Mouse (Mus musculus) brain, adult 2 months (tissue): ENCODE results near the gene Kiz.

Source experiments
- DNase-seq: peaks from one replicate; pipeline ENCODE4 v3.0.0; 2011; ENCODE audit warnings: low read depth, low spot score

The Kiz gene

DNA sequence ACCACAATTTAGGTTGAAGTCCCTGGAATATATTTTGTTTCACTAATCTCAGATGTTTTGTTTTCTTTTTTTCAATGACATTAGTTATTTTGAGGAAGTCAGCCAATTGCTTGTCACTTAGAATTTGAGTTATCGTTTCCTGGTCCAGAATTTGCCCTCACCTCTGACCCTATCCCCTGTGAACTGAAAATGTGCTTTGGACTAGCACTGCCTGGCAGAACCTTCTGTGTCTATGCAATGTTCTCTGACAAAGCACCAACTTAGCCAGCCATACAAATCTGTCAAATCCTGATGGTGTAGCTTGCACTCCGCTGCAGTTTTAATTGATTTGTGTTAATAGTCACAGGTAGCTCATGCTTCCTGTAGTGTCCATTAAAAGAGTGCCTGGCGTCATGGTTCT, 10.1 kb downstream of the Kiz start:
- no peak for DNase-seq

DNA sequence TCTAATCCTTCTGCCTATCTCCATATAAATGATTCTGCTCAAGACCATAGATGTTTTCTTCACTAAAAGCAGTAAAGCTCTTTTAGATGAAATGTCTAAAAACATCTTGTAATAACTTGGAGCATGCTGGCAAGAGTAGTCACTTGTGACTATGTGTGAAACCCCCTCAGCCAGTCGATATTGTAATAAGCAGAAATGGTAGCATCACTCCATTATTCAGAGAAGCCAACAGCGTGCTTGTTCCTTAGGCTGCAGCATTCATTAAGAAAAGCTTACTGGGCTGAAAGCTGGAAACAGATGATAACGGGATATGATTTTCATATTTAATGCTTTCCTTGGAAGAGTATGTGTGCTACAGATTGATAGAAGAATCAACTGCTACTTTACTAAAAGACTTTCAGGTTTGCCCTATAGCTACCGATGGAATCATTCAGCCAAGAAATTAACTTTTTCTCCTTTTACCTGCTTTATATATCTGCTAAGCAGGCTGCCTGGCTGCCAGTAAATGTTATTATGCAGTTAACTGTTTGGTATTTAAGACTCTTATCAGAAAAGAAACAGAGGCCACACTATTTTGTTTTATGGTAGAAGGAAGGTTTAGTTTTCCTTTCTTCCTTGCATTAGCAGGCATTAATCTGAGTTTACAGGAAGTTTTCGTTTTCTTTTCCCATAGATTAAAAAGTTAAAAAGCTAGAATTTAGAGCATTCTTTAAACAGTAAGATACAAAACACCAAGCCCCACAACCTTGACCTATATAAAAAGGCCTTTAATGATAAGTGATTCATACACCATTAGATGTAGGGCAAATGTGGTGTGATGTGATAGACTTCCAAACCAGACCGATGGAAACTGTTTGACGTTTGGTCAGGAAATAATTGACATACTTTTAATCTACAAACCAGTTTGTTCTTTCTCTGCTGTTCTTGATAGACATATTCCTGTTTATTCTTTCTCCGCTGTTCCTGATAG, 15.9 kb downstream of the Kiz start:
- no peak for DNase-seq

DNA sequence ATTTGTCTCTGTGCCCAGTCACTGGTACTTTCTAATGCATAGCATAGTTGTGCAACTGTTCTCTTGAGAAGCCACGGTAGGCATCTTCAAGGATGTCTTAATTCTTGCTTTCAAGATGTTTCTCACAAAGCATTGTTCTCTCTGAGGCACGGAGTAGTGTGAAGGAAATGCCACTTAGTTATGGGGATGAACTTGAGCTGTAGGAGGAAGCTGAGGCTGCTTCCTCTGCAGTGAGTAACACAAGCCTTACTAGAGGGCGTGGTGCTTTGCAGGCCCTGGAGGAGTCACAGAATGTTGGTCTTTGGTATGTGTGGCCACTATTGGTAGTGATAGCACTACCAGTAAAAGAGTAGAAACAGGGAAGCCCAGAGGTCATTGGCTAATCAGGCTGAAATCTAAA, 17.0 kb downstream of the Kiz start:
- DNase-seq = no peak

DNA sequence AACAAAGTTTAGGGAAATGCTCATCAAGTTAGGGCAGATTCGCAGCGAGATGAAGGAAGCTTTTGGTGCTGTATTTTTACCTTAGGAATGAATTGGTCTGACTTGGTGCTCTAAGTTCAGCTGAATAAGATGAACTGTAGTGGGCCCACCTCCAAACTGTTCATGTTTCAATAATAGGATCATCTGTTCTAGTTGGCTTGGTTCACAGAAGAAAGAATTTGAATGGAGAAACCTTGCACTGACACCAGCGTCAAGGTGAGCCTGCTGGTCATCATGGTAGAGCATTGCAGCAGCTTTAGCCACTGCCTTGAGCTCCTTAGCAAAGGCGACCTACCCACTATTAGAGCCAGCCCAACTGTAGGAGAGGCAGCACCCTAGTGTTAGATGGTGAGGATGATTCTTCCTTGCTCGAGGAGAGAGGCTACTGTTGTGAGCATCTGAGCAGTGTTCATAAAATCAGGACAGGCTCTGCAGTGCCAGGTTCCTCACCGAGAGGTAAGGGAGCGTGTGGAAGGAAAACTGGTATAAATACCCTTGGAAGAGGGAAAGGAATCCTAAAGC, 18.3 kb downstream of the Kiz start:
- DNase-seq = peak; percentile 28

DNA sequence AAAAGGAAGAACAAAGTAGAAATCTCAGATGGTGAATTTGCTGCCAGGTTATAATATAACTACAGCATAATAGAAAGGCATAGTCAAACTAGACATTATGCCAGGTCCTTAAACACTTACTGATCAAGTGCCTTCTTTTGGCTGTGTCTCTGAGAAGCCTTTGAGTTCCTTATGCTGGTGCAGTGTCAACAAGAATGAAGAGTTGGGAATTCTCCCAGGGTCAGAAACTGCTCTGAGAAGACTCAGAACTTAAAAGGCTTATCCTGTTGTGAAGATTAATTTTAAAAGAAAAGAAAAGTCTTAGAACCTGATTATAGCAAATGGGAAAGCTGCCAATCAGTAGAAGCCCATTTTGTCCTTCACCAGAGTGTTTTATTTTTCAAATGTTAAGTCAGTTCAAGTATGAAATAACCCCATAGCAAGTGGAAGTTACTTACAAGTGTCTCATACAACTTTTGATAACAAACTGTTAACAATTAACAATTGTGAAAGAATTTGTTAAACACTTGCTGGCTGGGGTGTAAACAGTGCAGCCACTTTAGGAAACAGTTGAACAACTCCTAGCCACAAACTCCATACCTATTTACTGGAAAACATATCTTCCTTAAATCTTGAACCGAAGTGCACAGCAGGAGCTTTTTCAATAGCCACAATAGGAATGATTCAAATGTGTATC, 21.9 kb downstream of the Kiz start:
- DNase-seq = no peak

DNA sequence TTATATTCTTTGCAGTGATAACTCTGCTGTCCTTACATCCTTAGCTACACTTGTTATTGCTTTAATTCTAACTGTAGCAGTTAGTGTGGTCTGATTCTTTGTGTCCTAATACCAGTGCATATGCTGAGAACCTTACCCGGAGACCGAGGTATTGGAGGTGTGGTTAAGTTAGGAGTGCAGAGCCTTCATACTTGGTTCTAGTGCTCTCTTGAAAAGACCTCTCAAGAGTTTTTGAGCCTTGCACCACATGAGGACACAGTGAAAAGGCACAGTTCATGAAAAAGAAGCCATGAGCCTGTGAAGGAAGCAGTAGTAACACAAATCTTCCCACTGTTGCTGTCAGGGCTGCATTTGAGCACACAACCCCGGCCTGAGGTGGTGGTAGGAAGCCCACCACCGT, 26.0 kb downstream of the Kiz start:
- no peak for DNase-seq

DNA sequence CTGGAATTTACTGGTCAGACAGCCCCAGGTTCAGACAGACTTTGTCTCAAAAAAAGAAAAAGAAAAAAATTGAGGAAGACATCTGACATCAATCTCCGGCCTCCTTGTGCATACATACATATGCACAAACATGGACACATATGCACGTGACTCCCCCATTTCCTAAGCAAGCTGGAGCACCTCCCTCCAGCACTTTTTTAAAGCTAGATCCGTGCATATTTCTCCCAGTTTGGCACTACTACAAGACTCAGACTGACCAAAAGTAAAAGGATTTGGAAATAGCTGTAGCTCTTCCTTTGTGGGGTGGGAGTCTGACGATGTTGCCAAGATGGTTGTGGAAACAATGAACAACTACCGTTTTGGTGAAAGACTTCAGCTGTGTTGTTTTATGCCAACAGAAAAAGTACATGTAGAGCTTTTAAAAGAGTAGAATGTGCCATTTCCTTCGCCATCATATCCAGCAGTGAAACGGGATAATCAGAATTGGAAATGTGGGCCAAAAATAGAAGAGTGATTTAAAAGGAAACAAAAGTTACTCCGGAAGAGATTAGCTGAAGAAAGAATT, 28.7 kb downstream of the Kiz start:
- DNase-seq = peak; percentile 13

DNA sequence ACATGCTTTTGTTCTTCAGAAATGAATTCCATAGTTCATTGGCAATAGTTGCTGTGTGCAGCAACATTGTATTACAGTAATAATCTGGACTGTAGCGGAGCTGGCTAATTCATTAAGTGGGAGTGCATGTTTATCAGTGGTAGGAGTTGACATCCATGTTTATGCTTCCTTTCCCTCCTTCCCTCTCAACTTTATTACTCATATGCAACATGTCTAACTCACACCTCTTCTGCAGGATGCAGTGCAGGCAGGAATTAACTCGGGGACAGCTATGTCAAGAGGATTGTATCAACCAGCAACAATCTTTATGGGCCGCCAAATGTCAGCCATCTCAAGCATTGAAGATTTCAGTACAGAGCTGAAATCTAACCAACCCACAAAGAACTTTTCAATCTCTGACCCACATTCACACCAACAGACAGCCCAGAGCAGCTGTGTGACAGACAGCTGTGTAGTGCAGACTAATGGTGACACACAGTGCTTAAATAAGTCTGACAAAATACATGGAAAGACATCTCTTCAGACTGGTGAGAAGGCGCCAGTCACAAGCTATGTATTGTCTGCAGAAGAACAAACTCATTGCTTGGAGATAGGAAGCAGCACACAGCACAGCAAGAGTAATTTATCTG, 33.2 kb downstream of the Kiz start:
- DNase-seq = no peak

DNA sequence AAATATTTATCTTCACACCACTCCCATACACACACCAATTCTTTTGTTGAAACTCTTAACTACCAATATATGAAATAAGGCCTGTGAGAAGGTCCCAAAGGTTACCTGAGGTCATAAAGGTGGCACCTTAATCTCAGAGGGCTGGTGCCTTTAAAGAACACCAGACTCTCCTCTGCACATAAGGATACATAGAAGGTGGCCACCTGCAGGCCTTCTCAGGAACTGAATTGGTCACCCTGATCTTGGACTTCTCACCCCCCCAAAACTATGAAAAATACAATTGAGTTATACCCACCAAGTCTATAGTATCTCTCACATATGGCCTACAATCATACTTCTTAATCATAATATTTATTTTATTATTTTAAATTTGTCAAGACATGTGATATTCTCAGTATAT, 43.3 kb downstream of the Kiz start:
- no peak for DNase-seq

DNA sequence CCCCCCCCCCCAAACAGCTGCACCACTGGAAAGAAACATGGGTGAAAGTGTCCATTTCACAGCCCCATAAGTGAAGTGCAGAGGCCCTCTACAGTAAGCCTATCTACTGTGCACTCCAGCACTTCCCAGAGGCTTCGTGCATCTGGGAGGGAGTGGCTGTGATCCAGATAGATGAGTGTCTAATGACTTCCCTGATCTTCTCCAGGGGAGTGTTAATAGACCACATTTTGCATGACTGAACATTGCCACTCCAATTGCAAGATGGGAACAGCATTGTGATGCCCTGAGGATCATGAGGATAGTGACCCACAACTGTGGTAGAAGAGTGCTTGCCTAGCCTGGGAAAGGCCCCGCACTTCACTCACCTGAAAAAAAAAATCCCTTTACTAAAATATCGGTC, 60.4 kb downstream of the Kiz start:
- no peak for DNase-seq

DNA sequence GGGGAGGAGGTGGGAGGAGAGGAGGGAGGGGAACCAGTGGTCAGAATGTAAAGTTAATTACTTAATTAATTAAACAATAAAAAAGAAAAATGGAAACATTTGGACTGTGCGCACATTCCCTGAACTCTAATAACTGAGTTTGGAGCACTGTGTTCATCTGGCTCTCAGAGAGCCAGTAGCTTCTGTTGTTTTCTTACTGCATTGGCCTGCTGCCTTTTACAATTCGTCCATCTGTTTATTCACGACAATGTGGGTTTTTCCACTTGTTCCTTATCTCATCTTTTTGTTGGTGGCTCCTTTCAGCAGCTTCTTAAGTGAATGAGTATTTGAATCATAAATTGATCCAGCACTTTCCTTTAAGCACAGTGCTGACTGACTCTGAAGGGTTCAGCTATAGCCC, 62.1 kb downstream of the Kiz start:
- peak; percentile 24 for DNase-seq

DNA sequence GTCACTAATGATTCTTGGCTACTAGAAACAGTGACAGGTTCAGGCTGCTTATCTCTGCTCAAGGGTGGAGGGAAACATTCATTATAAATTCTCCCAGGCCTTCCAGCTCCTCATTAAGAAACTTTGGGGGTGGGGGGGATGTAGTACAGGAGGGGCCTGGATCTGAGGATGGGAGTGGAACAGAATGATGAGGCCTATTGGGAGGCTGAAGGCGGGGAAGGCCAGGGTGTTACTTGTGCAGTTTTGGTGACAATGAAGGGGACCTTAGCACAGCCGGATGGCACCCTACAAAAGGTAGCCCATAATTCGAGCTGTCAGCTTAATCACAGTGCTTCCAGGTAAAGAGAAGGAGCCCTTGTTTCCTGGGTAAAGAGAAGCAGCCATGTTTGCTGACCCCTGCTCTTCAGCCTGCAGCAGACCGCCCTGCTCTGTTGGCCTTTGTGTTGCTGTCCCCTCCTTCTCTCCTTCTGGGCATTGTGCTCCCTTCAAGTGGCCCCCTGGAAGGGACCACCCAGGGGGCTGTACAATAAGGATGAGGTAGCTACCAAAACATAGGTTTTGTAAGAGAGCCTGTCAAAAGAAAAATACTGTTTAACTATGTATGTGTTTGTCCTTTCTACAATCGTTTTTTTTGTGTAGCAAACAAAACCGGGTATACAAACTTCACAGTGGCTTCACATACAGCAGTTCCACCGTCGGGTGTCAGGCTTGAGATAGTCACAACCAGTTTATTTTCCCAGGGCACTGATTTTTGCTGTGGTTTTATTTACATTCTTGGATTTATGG, 64.9 kb downstream of the Kiz start:
- DNase-seq = no peak

DNA sequence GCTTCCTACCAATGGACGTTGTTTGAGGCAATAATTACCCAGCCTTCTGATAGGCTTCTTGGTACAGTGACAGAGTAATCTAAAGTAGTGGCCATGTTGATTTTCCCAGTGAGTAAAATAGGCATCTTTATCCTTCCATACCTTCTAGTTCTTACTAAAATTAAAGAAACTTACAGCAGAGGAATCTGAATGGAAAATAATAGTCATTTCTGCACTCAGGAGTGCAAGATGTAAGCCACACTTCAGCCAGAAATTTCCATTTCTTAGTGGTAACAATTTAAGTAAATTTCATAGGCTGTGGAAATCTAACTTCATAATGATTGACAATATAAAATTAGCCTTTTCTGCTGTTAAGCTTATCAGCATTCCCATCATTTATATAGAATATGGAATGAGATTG, 69.6 kb downstream of the Kiz start:
- no peak for DNase-seq

DNA sequence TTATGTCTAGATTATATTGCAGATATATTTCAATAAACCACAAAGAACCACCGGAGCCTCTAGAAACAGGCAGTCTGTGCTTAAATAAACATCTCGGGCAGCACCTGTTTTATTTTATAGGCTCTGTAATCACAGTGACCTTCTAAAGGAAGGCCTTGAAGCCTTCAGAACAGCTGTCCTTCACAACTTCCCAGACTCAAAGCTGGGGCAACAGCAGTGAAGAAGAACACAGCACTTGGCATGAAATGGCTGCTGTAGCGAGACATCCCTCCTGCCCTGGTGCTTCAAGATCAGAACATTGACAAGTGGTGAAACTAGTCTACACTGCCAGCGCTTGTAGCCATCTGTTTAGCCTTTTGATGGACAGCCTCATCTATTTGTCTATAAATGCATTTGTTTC, 70.2 kb downstream of the Kiz start:
- DNase-seq = no peak

DNA sequence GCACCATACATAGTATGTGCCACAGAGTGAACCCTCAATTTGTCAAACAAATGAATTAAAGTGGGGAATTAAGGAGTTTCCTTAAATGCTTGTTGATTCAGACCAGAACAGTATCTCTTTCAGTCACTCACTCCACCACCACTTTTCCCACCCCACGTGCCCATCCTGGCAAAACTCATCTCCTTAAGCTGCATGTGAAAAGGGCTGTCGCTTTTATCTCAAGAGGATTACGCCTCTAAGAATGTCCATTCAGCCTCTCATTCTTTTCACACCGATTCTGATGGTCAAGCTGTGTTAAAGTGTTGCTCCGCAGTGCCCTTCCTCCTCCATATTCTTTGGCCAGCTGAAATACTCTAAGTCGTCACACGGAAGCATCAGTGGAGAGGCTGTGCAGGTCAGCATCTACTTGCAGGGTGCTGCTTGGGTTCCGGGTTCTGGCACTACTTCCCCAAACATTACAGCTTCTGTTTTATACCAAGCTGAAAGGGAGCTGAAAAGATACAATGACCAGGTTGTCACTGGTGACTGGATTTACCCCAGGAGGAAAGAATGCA, 92.6 kb downstream of the Kiz start:
- no peak for DNase-seq

DNA sequence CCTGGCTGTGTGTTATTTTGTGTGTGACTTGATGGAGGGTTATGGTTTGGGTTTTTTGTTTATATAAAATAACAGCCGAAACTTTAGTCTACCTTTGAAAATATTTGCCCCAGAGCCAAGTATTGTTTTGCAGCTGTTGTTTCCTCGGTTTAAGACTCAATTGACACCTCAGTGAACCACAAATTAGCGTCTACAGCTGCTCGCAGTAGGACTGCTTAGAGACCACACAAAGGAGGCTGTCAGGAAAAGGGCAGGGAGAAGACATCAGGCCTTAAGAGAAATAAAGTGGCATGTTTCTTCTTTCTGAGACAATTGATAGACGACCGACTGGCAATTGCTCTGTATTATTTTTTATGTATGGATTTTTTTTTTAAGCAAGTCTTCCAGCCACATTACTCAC, 100.7 kb downstream of the Kiz start:
- no peak for DNase-seq

DNA sequence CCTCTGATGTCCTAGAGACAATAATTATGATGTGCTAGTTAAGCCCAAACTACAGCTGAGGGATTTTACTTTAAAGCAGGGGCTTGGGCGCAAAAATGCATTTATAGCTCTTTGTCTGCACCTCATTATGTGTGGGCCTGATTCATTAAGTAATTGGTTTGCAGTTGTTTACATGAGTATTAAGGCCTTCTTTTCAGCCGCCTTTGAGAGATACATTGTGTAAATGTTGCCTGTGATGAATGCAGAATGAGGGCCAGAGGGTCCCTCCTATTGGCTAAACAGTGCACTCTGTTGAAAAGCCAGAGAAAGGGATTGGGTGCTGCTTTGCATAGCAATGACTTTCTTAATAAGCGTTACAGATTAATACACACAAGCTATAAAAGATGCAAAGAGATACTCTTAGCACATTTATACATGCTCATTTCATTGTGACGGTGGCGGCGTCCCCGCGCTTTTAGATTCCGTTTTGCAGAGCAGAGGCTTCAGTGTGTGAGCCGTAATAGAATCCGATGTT, 102.8 kb downstream of the Kiz start:
- DNase-seq = peak; percentile 77

DNA sequence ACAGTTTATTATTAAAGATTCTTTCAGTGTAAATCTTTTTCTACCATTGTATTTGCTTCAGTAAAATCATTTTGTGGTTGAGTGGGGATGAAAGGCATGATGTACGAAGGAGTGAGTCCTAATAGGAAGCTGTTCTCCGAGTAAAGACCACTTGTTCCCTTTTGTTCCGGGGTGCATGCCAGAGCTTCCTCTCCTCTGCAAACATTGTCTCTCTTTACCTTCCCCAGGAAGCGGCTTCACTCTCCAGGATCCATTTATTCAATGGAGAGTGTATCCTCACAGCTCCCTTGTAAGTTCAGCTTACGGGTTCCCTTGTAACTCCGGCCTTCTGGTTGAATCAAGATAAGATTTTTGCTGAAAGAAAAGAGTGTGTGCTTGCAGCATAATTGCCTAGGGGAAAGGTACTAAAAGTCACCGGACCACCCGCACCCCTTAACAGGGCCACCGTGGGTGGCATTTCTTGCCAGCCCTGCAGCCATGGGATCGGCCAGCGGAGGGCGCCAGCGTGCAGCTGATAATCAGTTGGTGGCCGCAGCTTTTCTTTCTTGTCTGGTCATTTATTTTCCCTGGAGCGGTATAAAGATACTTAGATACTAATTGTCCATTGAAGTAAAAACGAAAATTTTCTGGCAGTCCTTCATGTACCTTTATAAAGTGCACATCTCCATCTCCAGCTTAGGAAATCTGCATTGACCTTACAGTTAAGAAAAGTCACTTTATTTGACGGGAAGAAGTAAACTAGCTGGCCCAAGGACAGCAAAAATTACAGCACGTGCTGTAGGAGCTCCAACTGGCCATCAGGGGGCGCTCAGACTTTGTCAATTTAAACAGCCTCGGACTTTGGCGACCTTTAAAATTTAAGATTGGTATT, 103.5 kb downstream of the Kiz start:
- DNase-seq = peak; percentile 80

DNA sequence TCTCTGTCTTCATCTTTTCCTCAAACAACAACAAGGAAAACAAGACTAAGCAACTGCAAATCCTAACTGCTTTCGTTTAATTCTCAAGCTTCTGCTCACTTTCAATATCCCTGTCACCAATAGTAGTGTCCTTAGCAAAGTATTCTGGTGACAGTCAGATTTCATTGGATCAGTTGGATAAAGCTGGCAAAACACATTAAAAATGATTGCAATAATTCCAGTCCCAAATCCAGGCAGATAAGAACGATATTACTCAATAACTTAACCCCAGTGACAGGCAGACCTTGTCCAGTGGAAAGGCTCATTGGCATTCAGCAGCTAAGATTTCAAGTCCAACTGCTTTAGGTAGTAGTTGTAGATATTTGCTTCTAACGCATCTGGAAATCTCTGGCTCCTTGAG, 119.4 kb downstream of the Kiz start:
- no peak for DNase-seq
